Mouse (Mus musculus): ENCODE measurements at regions not wholly inside any gene's neighbourhood (a gene's known extent, or its start where the extent isn't known, plus 50 kb on each side); places are given as distances from the start of the nearest gene placed in this dataset.

GRCm38 (mm10) chr14:46255261-46255660 lies 124.0 kb upstream of the Gm15217 start:
- Histone ChIP-seq H3K9me3 (ENCODE audit: low read length) (no peaks in the 10 kb centered on the region), H3K4me3 (replicated peaks; ENCODE audit: low read length) (no peak overlapping the region), H3K4me1 (replicated peaks; ENCODE audit: low read depth, low read length) (peaks cover under 1% of the 10 kb centered on the region; the same call in 1 of the 2 replicates), H3K27me3 (ENCODE audit: insufficient read depth, low read length) (no peaks in the 10 kb centered on the region), H3K36me3 (ENCODE audit: insufficient read depth, low read length) (no peaks in the 10 kb centered on the region)
- TF ChIP-seq POU5F1 (IDR thresholded peaks at IDR 0.05; ENCODE audit: borderline replicate concordance, low read length) (no peak), CTCF (conservative IDR thresholded peaks at IDR 0.05; ENCODE audit: low read length) (no peak), NANOG (IDR thresholded peaks at IDR 0.05; ENCODE audit: borderline replicate concordance, low read length) (no peak)

GRCm38 (mm10) chr14:46256336-46256735 lies 122.9 kb upstream of the Gm15217 start:
- TF ChIP-seq POU5F1 (IDR thresholded peaks at IDR 0.05; ENCODE audit: borderline replicate concordance, low read length) (no peak), NANOG (IDR thresholded peaks at IDR 0.05; ENCODE audit: borderline replicate concordance, low read length) (no peak), CTCF (conservative IDR thresholded peaks at IDR 0.05; ENCODE audit: low read length) (no peak)
- H3K36me3 ChIP-seq (ENCODE audit: insufficient read depth, low read length): no peaks in the 10 kb centered on the region
- peaks cover 7% of the 10 kb centered on the region for H3K4me1 ChIP-seq (replicated peaks; ENCODE audit: low read depth, low read length)

GRCm38 (mm10) chr14:46257311-46257710 lies 121.9 kb upstream of the Gm15217 start:
- Histone ChIP-seq H3K9me3 (ENCODE audit: low read length) (no peaks in the 10 kb centered on the region), H3K27me3 (ENCODE audit: insufficient read depth, low read length) (no peaks in the 10 kb centered on the region), H3K4me1 (replicated peaks; ENCODE audit: low read depth, low read length) (peaks cover 8% of the 10 kb centered on the region), H3K4me3 (replicated peaks; ENCODE audit: low read length) (no peak overlapping the region), H3K36me3 (ENCODE audit: insufficient read depth, low read length) (no peaks in the 10 kb centered on the region)
- TF ChIP-seq NANOG (IDR thresholded peaks at IDR 0.05; ENCODE audit: borderline replicate concordance, low read length) (no peak), POU5F1 (IDR thresholded peaks at IDR 0.05; ENCODE audit: borderline replicate concordance, low read length) (no peak), CTCF (conservative IDR thresholded peaks at IDR 0.05; ENCODE audit: low read length) (no peak)

More at GRCm38 (mm10) chr14:46256336-46256735, 122.9 kb upstream of the Gm15217 start:
- Histone ChIP-seq H3K27me3 (ENCODE audit: insufficient read depth, low read length) (no peaks in the 10 kb centered on the region), H3K4me3 (replicated peaks; ENCODE audit: low read length) (no peak overlapping the region), H3K9me3 (ENCODE audit: low read length) (no peaks in the 10 kb centered on the region)

- Histone ChIP-seq H3K4me1 (replicated peaks; ENCODE audit: low read depth, low read length) (peaks cover 11% of the 10 kb centered on the region), H3K9me3 (ENCODE audit: low read length) (no peaks in the 10 kb centered on the region), H3K36me3 (ENCODE audit: insufficient read depth, low read length) (no peaks in the 10 kb centered on the region), H3K4me3 (replicated peaks; ENCODE audit: low read length) (no peak overlapping the region), H3K27me3 (ENCODE audit: insufficient read depth, low read length) (no peaks in the 10 kb centered on the region)
- TF ChIP-seq CTCF (conservative IDR thresholded peaks at IDR 0.05; ENCODE audit: low read length) (no peak), POU5F1 (IDR thresholded peaks at IDR 0.05; ENCODE audit: borderline replicate concordance, low read length) (no peak), NANOG (IDR thresholded peaks at IDR 0.05; ENCODE audit: borderline replicate concordance, low read length) (no peak)
Measured at GRCm38 (mm10) chr14:46258551-46258950, 120.7 kb upstream of the Gm15217 start.

GRCm38 (mm10) chr14:46260291-46260980 lies 118.8 kb upstream of the Gm15217 start:
- Histone ChIP-seq H3K9me3 (ENCODE audit: low read length) (no peaks in the 10 kb centered on the region), H3K4me1 (replicated peaks; ENCODE audit: low read depth, low read length) (peaks cover 11% of the 10 kb centered on the region), H3K27me3 (ENCODE audit: insufficient read depth, low read length) (no peaks in the 10 kb centered on the region), H3K4me3 (replicated peaks; ENCODE audit: low read length) (no peak overlapping the region), H3K36me3 (ENCODE audit: insufficient read depth, low read length) (no peaks in the 10 kb centered on the region)
- no peak for TF ChIP-seq NANOG (IDR thresholded peaks at IDR 0.05; ENCODE audit: borderline replicate concordance, low read length)
- TF ChIP-seq POU5F1 (IDR thresholded peaks at IDR 0.05; ENCODE audit: borderline replicate concordance, low read length): no peak
- no peak for TF ChIP-seq CTCF (conservative IDR thresholded peaks at IDR 0.05; ENCODE audit: low read length)

- Histone ChIP-seq H3K4me3 (replicated peaks; ENCODE audit: low read length) (no peak overlapping the region), H3K9me3 (ENCODE audit: low read length) (no peaks in the 10 kb centered on the region), H3K4me1 (replicated peaks; ENCODE audit: low read depth, low read length) (no peaks in the 10 kb centered on the region), H3K27me3 (ENCODE audit: insufficient read depth, low read length) (no peaks in the 10 kb centered on the region), H3K36me3 (ENCODE audit: insufficient read depth, low read length) (no peaks in the 10 kb centered on the region)
- TF ChIP-seq POU5F1 (IDR thresholded peaks at IDR 0.05; ENCODE audit: borderline replicate concordance, low read length) (no peak), CTCF (conservative IDR thresholded peaks at IDR 0.05; ENCODE audit: low read length) (no peak), NANOG (IDR thresholded peaks at IDR 0.05; ENCODE audit: borderline replicate concordance, low read length) (no peak)
Measured at GRCm38 (mm10) chr14:46275455-46275854, 103.8 kb upstream of the Gm15217 start.

GRCm38 (mm10) chr14:46276926-46277831 lies 102.0 kb upstream of the Gm15217 start:
- H3K4me3 ChIP-seq (replicated peaks; ENCODE audit: low read length): no peak overlapping the region
- TF ChIP-seq POU5F1 (IDR thresholded peaks at IDR 0.05; ENCODE audit: borderline replicate concordance, low read length) (no peak), NANOG (IDR thresholded peaks at IDR 0.05; ENCODE audit: borderline replicate concordance, low read length) (no peak)
- H3K27me3 ChIP-seq (ENCODE audit: insufficient read depth, low read length): no peaks in the 10 kb centered on the region
- no peaks in the 10 kb centered on the region for H3K9me3 ChIP-seq (ENCODE audit: low read length)
- H3K36me3 ChIP-seq (ENCODE audit: insufficient read depth, low read length): no peaks in the 10 kb centered on the region
- H3K4me1 ChIP-seq (replicated peaks; ENCODE audit: low read depth, low read length): no peaks in the 10 kb centered on the region

- Histone ChIP-seq H3K4me3 (replicated peaks; ENCODE audit: low read length) (no peak overlapping the region), H3K9me3 (ENCODE audit: low read length) (no peaks in the 10 kb centered on the region), H3K36me3 (ENCODE audit: insufficient read depth, low read length) (no peaks in the 10 kb centered on the region), H3K4me1 (replicated peaks; ENCODE audit: low read depth, low read length) (no peaks in the 10 kb centered on the region), H3K27me3 (ENCODE audit: insufficient read depth, low read length) (no peaks in the 10 kb centered on the region)
- TF ChIP-seq NANOG (IDR thresholded peaks at IDR 0.05; ENCODE audit: borderline replicate concordance, low read length) (no peak), POU5F1 (IDR thresholded peaks at IDR 0.05; ENCODE audit: borderline replicate concordance, low read length) (no peak), CTCF (conservative IDR thresholded peaks at IDR 0.05; ENCODE audit: low read length) (no peak)
Measured at GRCm38 (mm10) chr14:46277832-46278611, 101.2 kb upstream of the Gm15217 start.

Measured in E14TG2a.4 (cell line).